Mouse (Mus musculus) myocyte (in vitro differentiated cells): Measurements from ENCODE around the gene Kmt5c.

Source experiments
- MYOG ChIP-seq, 3 experiments: IDR thresholded peaks; one replicate each; pipeline ENCODE4 v1.6.1; 2011; ENCODE audit warnings: control low read depth in 2 of 3, low read depth in 2 of 3, mild to moderate bottlenecking in 2 of 3; ENCODE audit not compliant: insufficient read length in 2 of 3, control insufficient read depth in 1 of 3, insufficient read depth in 1 of 3
- POLR2A ChIP-seq: IDR thresholded peaks from one replicate; pipeline ENCODE4 v1.6.1; 2011; ENCODE audit warnings: low read depth, mild to moderate bottlenecking, control low read depth, moderate library complexity; ENCODE audit not compliant: insufficient read length
- TCF12 ChIP-seq: IDR thresholded peaks from one replicate; pipeline ENCODE4 v1.6.1; 2011; ENCODE audit warnings: mild to moderate bottlenecking, control low read depth; ENCODE audit not compliant: poor library complexity, insufficient read depth, severe bottlenecking

DNA sequence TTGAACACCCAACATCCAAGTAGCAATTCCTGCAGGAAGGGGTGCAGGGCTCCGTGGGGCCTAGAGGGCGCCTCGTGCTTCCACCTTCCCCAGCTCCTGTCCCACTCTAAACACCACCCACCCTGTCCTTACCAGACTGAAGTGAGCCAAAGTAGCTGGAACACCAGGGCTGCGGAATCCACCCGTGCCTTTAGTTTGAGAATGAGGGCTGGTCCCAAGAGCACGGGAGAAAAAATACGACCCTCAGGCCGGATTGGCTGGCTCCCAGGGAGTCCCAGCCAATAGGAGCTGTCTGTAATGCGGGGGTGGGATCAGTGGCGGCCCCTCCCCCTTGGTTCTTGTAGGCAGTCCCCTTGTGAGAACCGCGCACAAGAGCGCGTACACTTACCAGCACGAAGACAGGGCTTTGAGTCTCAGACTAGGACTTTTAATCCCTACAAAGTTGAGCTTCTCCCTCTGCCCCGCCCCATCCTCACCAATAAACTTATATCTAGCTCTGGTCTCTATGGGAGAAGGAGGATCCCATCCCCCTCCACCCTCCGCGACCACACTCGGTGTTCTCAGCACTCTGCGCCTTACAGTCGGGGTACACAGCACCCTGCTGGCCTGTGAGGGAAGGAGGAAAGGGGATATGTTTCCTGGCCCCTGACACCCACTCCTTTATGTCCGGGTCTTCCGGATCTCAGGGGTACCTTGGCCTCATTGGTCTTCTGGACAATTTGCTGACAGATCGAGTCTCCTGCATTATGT lies 13.1 kb downstream of the Kmt5c start, which contains the start of gene Cox6b2:
- TF ChIP-seq POLR2A (no peak), MYOG (IDR thresholded peaks at IDR 0.05; ENCODE audit: control insufficient read depth in 1 of 3, insufficient read depth in 1 of 3, insufficient read length in 2 of 3, low read depth in 2 of 3) (no peak), TCF12 (no peak)
